Mouse (Mus musculus): ENCODE measurements around the gene Srgap1. TPM values are rescaled to one million over a fixed set of nuclear protein-coding genes. Genes with fewer than 3 reads are reported as not detected.

The Srgap1 gene
- polyA plus RNA-seq, 1 experiment from 2014 or later, result 10.2 TPM

GRCm38 (mm10) chr10:121790078-121790477 is 257.0 kb downstream of the Srgap1 start:
- DNase-seq (ENCODE audit: low spot score), result no peak
- H3K4me2 ChIP-seq (ENCODE audit: low read length), result no peak overlapping the region
- no peak overlapping the region for H3K9ac ChIP-seq (ENCODE audit: low read depth, low read length)
- no peaks in the 10 kb centered on the region for H3K27me3 ChIP-seq (ENCODE audit: insufficient read depth, low read length)
- H3K4me1 ChIP-seq (replicated peaks; ENCODE audit: insufficient read depth, low read length), result no peaks in the 10 kb centered on the region
- no peak for ATAC-seq (replicated peaks; ENCODE audit: low FRiP score, low read depth)
- 68% methylated on average over 6 of the region's 6 CpGs for WGBS
- no peak for TF ChIP-seq CTCF (IDR thresholded peaks at IDR 0.05; ENCODE audit: low read depth)
- H3K27ac ChIP-seq, result no peak overlapping the region
- no peaks in the 10 kb centered on the region for H3K9me3 ChIP-seq (replicated peaks; ENCODE audit: low read length)
- no peak overlapping the region for H3K4me3 ChIP-seq (replicated peaks; ENCODE audit: low read depth, low read length)
- H3K36me3 ChIP-seq (ENCODE audit: insufficient read depth, low read length), result peaks cover 11% of the 10 kb centered on the region; the same call in 1 of the 2 replicates

- 84% methylated on average over 3 of the region's 3 CpGs for WGBS
- DNase-seq (ENCODE audit: low spot score), result no peak
Measured at GRCm38 (mm10) chr10:121788536-121788935, 258.6 kb downstream of the Srgap1 start.

GRCm38 (mm10) chr10:121781159-121781558 is 266.0 kb downstream of the Srgap1 start:
- Histone ChIP-seq H3K36me3 (ENCODE audit: insufficient read depth, low read length) (peaks cover 13% of the 10 kb centered on the region), H3K4me1 (replicated peaks; ENCODE audit: insufficient read depth, low read length) (no peaks in the 10 kb centered on the region), H3K4me2 (ENCODE audit: low read length) (peak overlapping the region; percentile 11; the same call in 1 of the 2 replicates), H3K9me3 (replicated peaks; ENCODE audit: low read length) (no peaks in the 10 kb centered on the region), H3K27ac (no peak overlapping the region), H3K9ac (ENCODE audit: low read depth, low read length) (no peak overlapping the region), H3K27me3 (ENCODE audit: insufficient read depth, low read length) (no peaks in the 10 kb centered on the region), H3K4me3 (replicated peaks; ENCODE audit: low read depth, low read length) (no peak overlapping the region)
- peak; percentile 12 for DNase-seq (ENCODE audit: low spot score)
- ATAC-seq (replicated peaks; ENCODE audit: low FRiP score, low read depth), result peak; percentile 46; the same call in 1 of the 2 replicates
- WGBS, result 43% methylated on average over 14 of the region's 14 CpGs
- no peak for TF ChIP-seq CTCF (IDR thresholded peaks at IDR 0.05; ENCODE audit: low read depth)

More at GRCm38 (mm10) chr10:121788536-121788935, 258.6 kb downstream of the Srgap1 start:
- peaks cover 15% of the 10 kb centered on the region for H3K36me3 ChIP-seq (ENCODE audit: insufficient read depth, low read length)
- no peak for ATAC-seq (replicated peaks; ENCODE audit: low FRiP score, low read depth)
- H3K9ac ChIP-seq (ENCODE audit: low read depth, low read length), result no peak overlapping the region
- no peaks in the 10 kb centered on the region for H3K9me3 ChIP-seq (replicated peaks; ENCODE audit: low read length)
- no peaks in the 10 kb centered on the region for H3K27me3 ChIP-seq (ENCODE audit: insufficient read depth, low read length)
- TF ChIP-seq CTCF (IDR thresholded peaks at IDR 0.05; ENCODE audit: low read depth), result no peak
- H3K4me3 ChIP-seq (replicated peaks; ENCODE audit: low read depth, low read length), result no peak overlapping the region
- no peak overlapping the region for H3K4me2 ChIP-seq (ENCODE audit: low read length)
- H3K27ac ChIP-seq, result no peak overlapping the region
- no peaks in the 10 kb centered on the region for H3K4me1 ChIP-seq (replicated peaks; ENCODE audit: insufficient read depth, low read length)

- Histone ChIP-seq H3K27ac (no peak overlapping the region), H3K36me3 (ENCODE audit: insufficient read depth, low read length) (no peaks in the 10 kb centered on the region), H3K27me3 (ENCODE audit: insufficient read depth, low read length) (no peaks in the 10 kb centered on the region), H3K9me3 (replicated peaks; ENCODE audit: low read length) (no peaks in the 10 kb centered on the region), H3K4me1 (replicated peaks; ENCODE audit: insufficient read depth, low read length) (no peaks in the 10 kb centered on the region), H3K4me2 (ENCODE audit: low read length) (no peak overlapping the region), H3K9ac (ENCODE audit: low read depth, low read length) (no peak overlapping the region), H3K4me3 (replicated peaks; ENCODE audit: low read depth, low read length) (no peak overlapping the region)
- no peak for DNase-seq (ENCODE audit: low spot score)
- ATAC-seq (replicated peaks; ENCODE audit: low FRiP score, low read depth), result no peak
- no peak for TF ChIP-seq CTCF (IDR thresholded peaks at IDR 0.05; ENCODE audit: low read depth)
- WGBS, result 55% methylated on average over 3 of the region's 3 CpGs
Measured at GRCm38 (mm10) chr10:121775990-121776389, 271.1 kb downstream of the Srgap1 start.

GRCm38 (mm10) chr10:121773813-121774212 is 273.3 kb downstream of the Srgap1 start:
- 76% methylated on average over 4 of the region's 4 CpGs for WGBS
- Histone ChIP-seq H3K9ac (ENCODE audit: low read depth, low read length) (no peak overlapping the region), H3K4me2 (ENCODE audit: low read length) (no peak overlapping the region), H3K27me3 (ENCODE audit: insufficient read depth, low read length) (no peaks in the 10 kb centered on the region), H3K4me1 (replicated peaks; ENCODE audit: insufficient read depth, low read length) (no peaks in the 10 kb centered on the region), H3K27ac (no peak overlapping the region), H3K36me3 (ENCODE audit: insufficient read depth, low read length) (no peaks in the 10 kb centered on the region), H3K9me3 (replicated peaks; ENCODE audit: low read length) (no peaks in the 10 kb centered on the region), H3K4me3 (replicated peaks; ENCODE audit: low read depth, low read length) (no peak overlapping the region)
- DNase-seq (ENCODE audit: low spot score) (no peak), ATAC-seq (replicated peaks; ENCODE audit: low FRiP score, low read depth) (no peak)
- TF ChIP-seq CTCF (IDR thresholded peaks at IDR 0.05; ENCODE audit: low read depth), result no peak

GRCm38 (mm10) chr10:121770624-121771577 is 276.2 kb downstream of the Srgap1 start:
- H3K4me3 ChIP-seq (replicated peaks; ENCODE audit: low read depth, low read length), result no peak overlapping the region
- H3K27ac ChIP-seq, result no peak overlapping the region
- H3K27me3 ChIP-seq (ENCODE audit: insufficient read depth, low read length), result no peaks in the 10 kb centered on the region
- TF ChIP-seq CTCF (IDR thresholded peaks at IDR 0.05; ENCODE audit: low read depth), result peak; percentile 66
- no peaks in the 10 kb centered on the region for H3K9me3 ChIP-seq (replicated peaks; ENCODE audit: low read length)
- ATAC-seq (replicated peaks; ENCODE audit: low FRiP score, low read depth) (no peak), DNase-seq (ENCODE audit: low spot score) (peak; percentile 53)
- H3K9ac ChIP-seq (ENCODE audit: low read depth, low read length), result no peak overlapping the region
- H3K4me1 ChIP-seq (replicated peaks; ENCODE audit: insufficient read depth, low read length), result no peaks in the 10 kb centered on the region
- H3K36me3 ChIP-seq (ENCODE audit: insufficient read depth, low read length), result no peaks in the 10 kb centered on the region
- WGBS, result 52% methylated on average over 20 of the region's 20 CpGs
- H3K4me2 ChIP-seq (ENCODE audit: low read length), result peak overlapping the region; percentile 22; the same call in 1 of the 2 replicates
